Mouse (Mus musculus): Measurements from ENCODE around the gene Ear14. TPM values are rescaled to one million over a fixed set of nuclear protein-coding genes. Genes with fewer than 3 reads are reported as not detected.
"Not testable (repeated sequence)": the region's sequence is repeated elsewhere in the genome, so short reads cannot be mapped to it uniquely, and the experiment has no call there.

Gene Ear14
- polyA plus RNA-seq (2015; fragmentation: Nextera tagmentation; extraction: Ambion mirVana): not detected in 2 replicates

- Histone ChIP-seq H3K27ac (replicated peaks) (no peak within 1 kb of the TSS), H3K4me2 (no peak within 1 kb of the TSS), H3K4me3 (no peak within 1 kb of the TSS), H3K4me1 (no peaks in the 10 kb centered on the region), H3K9ac (no peak within 1 kb of the TSS), H3K36me3 (no peaks in the 10 kb centered on the region), H3K27me3 (replicated peaks) (no peaks in the 10 kb centered on the region), H3K9me3 (no peaks in the 10 kb centered on the region)
- no peak for ATAC-seq (ENCODE audit: extremely low read depth, insufficient number of reproducible peaks, low FRiP score, low TSS enrichment)
- 69% methylated on average over 2 of the region's 2 CpGs for WGBS
Measured at GRCm38 (mm10) chr14:51203115-51203514, at the start of gene Ear14. Gene Ear14 (plus strand): TSS chr14:51203391.

DNA sequence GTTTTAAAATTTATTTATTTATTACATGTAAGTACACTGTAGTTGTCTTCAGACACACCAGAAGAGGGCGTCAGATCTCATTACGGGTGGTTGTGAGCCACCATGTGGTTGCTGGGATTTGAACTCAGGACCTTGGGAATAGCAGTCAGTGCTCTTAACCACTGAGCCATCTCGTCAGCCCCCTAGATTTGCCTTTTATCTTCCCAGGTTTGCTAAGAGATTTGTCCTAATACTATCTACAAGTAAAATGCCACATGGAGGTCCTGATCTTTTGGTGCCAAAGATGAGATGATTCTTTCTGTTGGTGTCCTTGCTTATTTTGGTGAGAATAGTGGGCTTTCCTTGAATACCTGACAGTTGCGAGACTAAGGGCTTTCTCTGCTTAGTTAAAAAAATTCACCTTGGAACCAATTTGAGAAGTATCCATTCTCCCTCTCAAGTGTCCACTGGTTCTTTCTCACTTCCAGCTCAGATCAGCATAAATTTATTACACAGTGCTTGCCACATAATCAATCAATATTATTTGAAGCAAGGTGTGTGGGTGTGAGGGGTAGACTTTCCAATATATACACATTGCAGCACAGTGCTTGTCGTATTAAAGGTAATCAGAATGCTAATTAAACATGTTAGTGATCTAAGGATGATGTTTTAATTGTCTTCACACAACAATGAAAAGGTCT, 47.0 kb upstream of the Ear14 start:
- Histone ChIP-seq H3K4me3 (no peak overlapping the region), H3K4me2 (no peak overlapping the region), H3K27ac (replicated peaks) (no peak overlapping the region), H3K9ac (no peak overlapping the region), H3K9me3 (no peaks in the 10 kb centered on the region), H3K27me3 (replicated peaks) (no peaks in the 10 kb centered on the region), H3K4me1 (no peaks in the 10 kb centered on the region), H3K36me3 (no peaks in the 10 kb centered on the region)
- no peak for ATAC-seq (ENCODE audit: extremely low read depth, insufficient number of reproducible peaks, low FRiP score, low TSS enrichment)
- 84% methylated on average over 5 of the region's 5 CpGs for WGBS

GRCm38 (mm10) chr14:51156736-51157068, 46.5 kb upstream of the Ear14 start:
- Histone ChIP-seq H3K4me1 (no peaks in the 10 kb centered on the region), H3K4me3 (no peak overlapping the region), H3K27ac (replicated peaks) (no peak overlapping the region), H3K36me3 (no peaks in the 10 kb centered on the region), H3K9ac (no peak overlapping the region), H3K27me3 (replicated peaks) (no peaks in the 10 kb centered on the region), H3K4me2 (no peak overlapping the region), H3K9me3 (no peaks in the 10 kb centered on the region)
- 78% methylated on average over 4 of the region's 4 CpGs for WGBS
- no peak for ATAC-seq (ENCODE audit: extremely low read depth, insufficient number of reproducible peaks, low FRiP score, low TSS enrichment)

DNA sequence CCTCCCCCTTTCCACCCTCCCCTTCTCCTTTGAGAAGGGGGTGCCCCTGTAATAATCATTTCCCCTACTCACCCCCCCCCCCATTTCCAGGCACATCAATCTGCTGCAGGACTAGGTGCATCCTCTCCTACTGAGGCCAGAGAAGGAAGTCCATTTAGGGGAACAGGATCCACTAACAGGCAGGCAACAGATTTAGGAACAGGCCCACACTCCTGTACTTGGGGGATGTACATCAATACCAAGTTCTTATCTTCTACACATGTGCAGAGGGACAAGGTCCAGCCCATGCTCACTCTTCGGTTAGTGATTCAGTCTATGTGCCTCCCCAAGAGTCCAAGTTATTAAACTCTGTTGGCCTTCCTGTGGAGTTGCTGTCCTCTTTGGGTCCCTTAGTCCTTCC, 46.1 kb upstream of the Ear14 start:
- H3K9me3 ChIP-seq: no peaks in the 10 kb centered on the region
- no peaks in the 10 kb centered on the region for H3K27me3 ChIP-seq (replicated peaks)
- H3K4me1 ChIP-seq: no peaks in the 10 kb centered on the region
- no peak overlapping the region for H3K4me2 ChIP-seq
- no peak overlapping the region for H3K27ac ChIP-seq (replicated peaks)
- H3K9ac ChIP-seq: no peak overlapping the region
- ATAC-seq (ENCODE audit: extremely low read depth, insufficient number of reproducible peaks, low FRiP score, low TSS enrichment): no peak
- no peaks in the 10 kb centered on the region for H3K36me3 ChIP-seq
- H3K4me3 ChIP-seq: no peak overlapping the region
- 81% methylated on average over 1 of the region's 1 CpGs for WGBS

DNA sequence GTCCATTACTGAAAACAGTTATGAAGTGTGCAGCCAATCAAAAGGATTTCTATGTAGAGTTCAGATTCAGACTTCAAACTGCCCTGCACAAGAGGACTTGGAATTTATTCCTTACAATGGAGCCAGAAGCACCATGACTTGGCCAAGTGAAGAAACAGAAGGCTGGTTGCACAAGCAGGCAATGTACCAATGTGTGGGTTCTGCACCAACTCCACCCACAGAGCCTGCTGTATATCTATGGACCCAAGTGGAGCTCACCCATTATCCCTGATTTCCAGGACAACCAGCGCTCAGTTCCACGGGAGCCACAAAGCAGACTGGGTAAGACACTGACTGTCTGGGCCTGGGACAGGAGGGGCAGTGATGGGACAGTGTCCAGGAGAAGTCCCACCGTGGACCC, 41.2 kb upstream of the Ear14 start, which contains the start of gene Rnase2b:
TSS of gene Rnase2b (plus strand) at position 285 of the 400 bp plus-strand sequence.
- not testable (repeated sequence) for H3K27me3 ChIP-seq (replicated peaks); H3K4me3 ChIP-seq; ATAC-seq (ENCODE audit: extremely low read depth, insufficient number of reproducible peaks, low FRiP score, low TSS enrichment); H3K4me1 ChIP-seq; H3K36me3 ChIP-seq; H3K9ac ChIP-seq; H3K4me2 ChIP-seq; H3K9me3 ChIP-seq; H3K27ac ChIP-seq (replicated peaks)
- 85% methylated on average over 3 of the region's 3 CpGs for WGBS

- H3K4me1 ChIP-seq; H3K4me2 ChIP-seq; H3K27me3 ChIP-seq (replicated peaks); H3K4me3 ChIP-seq; ATAC-seq (ENCODE audit: extremely low read depth, insufficient number of reproducible peaks, low FRiP score, low TSS enrichment); H3K9me3 ChIP-seq; H3K27ac ChIP-seq (replicated peaks); H3K9ac ChIP-seq; H3K36me3 ChIP-seq: not testable (repeated sequence)
- WGBS: 82% methylated on average over 6 of the region's 6 CpGs
Measured at GRCm38 (mm10) chr14:51163323-51163722, 39.9 kb upstream of the Ear14 start.

DNA sequence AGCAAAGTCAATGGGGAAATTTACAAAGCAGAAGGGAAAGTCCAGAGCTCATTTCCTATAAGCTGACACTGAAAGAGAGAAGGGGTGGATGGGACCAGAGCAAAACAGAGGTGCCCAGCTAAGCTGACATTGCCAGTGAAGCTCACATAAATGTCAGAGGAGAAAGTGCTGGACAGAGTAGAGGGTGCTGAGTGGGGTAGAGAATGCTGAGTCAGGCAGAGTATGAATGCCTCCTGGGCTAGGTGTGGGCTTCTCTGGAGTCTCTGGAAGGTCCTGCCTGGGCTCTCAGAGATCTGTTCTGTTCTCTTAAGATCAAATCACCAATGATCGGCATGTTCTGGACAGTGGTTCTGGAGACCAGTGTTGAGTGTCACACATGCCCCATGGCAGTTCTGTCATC, 37.8 kb upstream of the Ear14 start:
- no peak overlapping the region for H3K9ac ChIP-seq
- H3K27ac ChIP-seq (replicated peaks): no peak overlapping the region
- no peak overlapping the region for H3K4me3 ChIP-seq
- H3K4me1 ChIP-seq: no peaks in the 10 kb centered on the region
- WGBS: 92% methylated on average over 1 of the region's 1 CpGs
- no peaks in the 10 kb centered on the region for H3K36me3 ChIP-seq
- H3K9me3 ChIP-seq: no peaks in the 10 kb centered on the region
- H3K27me3 ChIP-seq (replicated peaks): no peaks in the 10 kb centered on the region
- no peak for ATAC-seq (ENCODE audit: extremely low read depth, insufficient number of reproducible peaks, low FRiP score, low TSS enrichment)
- H3K4me2 ChIP-seq: no peak overlapping the region

GRCm38 (mm10) chr14:51166068-51166467, 37.1 kb upstream of the Ear14 start:
- Histone ChIP-seq H3K4me2 (no peak overlapping the region), H3K36me3 (no peaks in the 10 kb centered on the region), H3K9me3 (no peaks in the 10 kb centered on the region), H3K9ac (no peak overlapping the region), H3K4me1 (no peaks in the 10 kb centered on the region), H3K27me3 (replicated peaks) (no peaks in the 10 kb centered on the region), H3K4me3 (no peak overlapping the region), H3K27ac (replicated peaks) (no peak overlapping the region)
- ATAC-seq (ENCODE audit: extremely low read depth, insufficient number of reproducible peaks, low FRiP score, low TSS enrichment): no peak

DNA sequence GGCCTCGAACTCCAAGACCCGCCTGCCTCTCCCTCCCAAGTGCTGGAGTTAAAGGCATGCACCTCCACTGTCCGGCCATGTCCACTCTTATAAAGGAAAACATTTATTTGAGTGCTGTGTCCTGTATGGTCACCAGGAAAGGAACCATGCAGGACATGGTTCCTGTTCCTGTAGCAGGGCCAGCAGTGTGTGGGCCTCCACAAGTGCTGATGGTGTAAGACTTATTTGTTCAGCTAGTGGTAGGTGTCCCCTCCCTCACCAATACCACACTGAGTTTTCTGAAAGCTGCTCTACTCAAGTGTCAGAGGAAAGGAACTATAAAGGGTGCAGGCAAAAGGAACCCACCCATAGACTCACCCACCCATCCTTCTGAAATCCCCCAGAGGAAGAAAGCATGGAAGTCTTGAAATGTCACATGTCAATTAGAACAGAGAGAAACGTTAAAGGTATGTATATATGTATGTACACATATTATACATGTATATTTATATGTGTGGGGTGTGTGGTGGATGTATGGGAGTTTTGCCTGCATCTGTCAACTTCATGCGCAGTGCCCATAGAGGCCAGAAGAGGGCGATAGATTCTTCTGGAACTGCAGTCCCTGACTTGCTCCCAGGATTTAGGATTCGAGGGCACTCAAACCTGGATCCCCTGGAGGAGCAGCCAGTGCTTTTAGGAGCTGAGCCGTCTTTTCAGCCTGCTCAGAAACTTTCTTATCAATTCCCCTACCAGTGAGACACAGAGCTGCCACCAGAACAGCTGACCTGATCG, 30.9 kb upstream of the Ear14 start:
- not testable (repeated sequence) for ATAC-seq (ENCODE audit: extremely low read depth, insufficient number of reproducible peaks, low FRiP score, low TSS enrichment)

DNA sequence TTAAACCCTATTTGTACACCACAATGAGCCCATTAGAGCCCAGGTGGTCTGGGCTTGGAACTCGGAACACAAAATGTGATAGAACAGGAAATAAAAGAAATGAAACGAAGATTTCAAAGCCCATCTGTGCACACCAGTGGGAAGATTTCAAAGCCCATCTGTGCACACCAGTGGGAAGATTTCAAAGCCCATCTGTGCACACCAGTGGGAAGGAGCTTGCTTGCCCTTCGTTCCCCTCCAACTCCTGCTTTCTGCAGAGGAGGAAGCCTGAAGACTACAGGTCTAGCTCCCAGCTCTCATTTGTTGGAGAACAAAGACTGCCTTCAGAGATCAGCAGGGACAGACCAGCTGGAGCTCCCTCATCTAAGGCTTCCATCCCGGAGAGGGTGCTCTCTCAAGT, 30.2 kb upstream of the Ear14 start:
- not testable (repeated sequence) for ATAC-seq (ENCODE audit: extremely low read depth, insufficient number of reproducible peaks, low FRiP score, low TSS enrichment); H3K27ac ChIP-seq (replicated peaks); H3K4me3 ChIP-seq; H3K9me3 ChIP-seq; H3K36me3 ChIP-seq; H3K27me3 ChIP-seq (replicated peaks)
- WGBS: 46% methylated on average over 4 of the region's 4 CpGs
- H3K4me1 ChIP-seq: peaks cover 13% of the 10 kb centered on the region
- 0 out of 2 replicates have a peak overlapping the region, but pooled peaks have one; percentile 33 for H3K9ac ChIP-seq
- peak overlapping the region; percentile 41 for H3K4me2 ChIP-seq

More for the DNA sequence above, 30.9 kb upstream of the Ear14 start:
- Histone ChIP-seq H3K9ac (0 out of 2 replicates have a peak overlapping the region, but pooled peaks have one; percentile 33), H3K4me2 (peak overlapping the region; percentile 41), H3K4me1 (peaks cover 13% of the 10 kb centered on the region)
- not testable (repeated sequence) for H3K4me3 ChIP-seq; H3K27me3 ChIP-seq (replicated peaks); H3K36me3 ChIP-seq; H3K27ac ChIP-seq (replicated peaks); H3K9me3 ChIP-seq
- 29% methylated on average over 9 of the region's 9 CpGs for WGBS

DNA sequence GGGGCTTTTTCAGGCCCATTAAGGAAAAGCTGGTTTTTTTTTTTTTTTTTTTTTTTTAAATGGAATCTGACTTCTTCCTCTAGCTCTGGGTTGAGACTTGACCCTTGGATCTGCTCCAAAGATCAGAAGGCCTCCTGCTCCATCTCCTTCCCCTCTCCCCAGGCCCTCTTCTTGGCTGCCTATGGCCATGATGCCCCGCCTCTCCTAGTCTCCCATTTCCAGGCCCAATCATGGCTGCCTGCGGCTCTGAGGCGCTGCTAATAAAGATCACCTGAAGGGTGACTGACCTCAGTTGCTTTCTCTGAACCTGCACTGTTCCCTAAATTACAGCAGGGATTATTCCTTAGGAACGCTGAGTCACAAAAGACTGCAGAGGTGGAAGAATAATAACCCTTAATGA, 29.3 kb upstream of the Ear14 start:
- WGBS: 84% methylated on average over 4 of the region's 4 CpGs
- Histone ChIP-seq H3K36me3 (no peaks in the 10 kb centered on the region), H3K4me3 (no peak overlapping the region), H3K27me3 (replicated peaks) (no peaks in the 10 kb centered on the region), H3K4me1 (peaks cover 13% of the 10 kb centered on the region), H3K9ac (no peak overlapping the region), H3K27ac (replicated peaks) (no peak overlapping the region), H3K4me2 (no peak overlapping the region), H3K9me3 (no peaks in the 10 kb centered on the region)
- ATAC-seq (ENCODE audit: extremely low read depth, insufficient number of reproducible peaks, low FRiP score, low TSS enrichment): no peak

GRCm38 (mm10) chr14:51181051-51181450, 22.1 kb upstream of the Ear14 start:
- not testable (repeated sequence) for H3K9ac ChIP-seq; ATAC-seq (ENCODE audit: extremely low read depth, insufficient number of reproducible peaks, low FRiP score, low TSS enrichment); H3K4me2 ChIP-seq; H3K4me1 ChIP-seq; H3K4me3 ChIP-seq; H3K27me3 ChIP-seq (replicated peaks); H3K9me3 ChIP-seq; H3K27ac ChIP-seq (replicated peaks); H3K36me3 ChIP-seq
- 58% methylated on average over 2 of the region's 2 CpGs for WGBS
